Mouse (Mus musculus) testis, adult 10 weeks (tissue): ENCODE measurements around the gene Col1a2. TPM values are rescaled to one million over a fixed set of nuclear protein-coding genes. Genes with fewer than 3 reads are reported as not detected.

Source experiments
- polyA plus RNA-seq: library from polyadenylated mRNA; stranded (reverse); fragments of 350-450 nt; fragmentation: Illumina TruSeq; extraction: RNeasy Lipid Tissue Mini Kit (QIAGEN cat#74804); gene quantifications from one replicate; pipeline ENCODE4 v1.2.3, GENCODE M21; 2014; ENCODE audit warnings: low read depth, low replicate concordance

Gene Col1a2
- 13.9 TPM for polyA plus RNA-seq

GRCm38 (mm10) chr6:4504603-4505131 lies at the start of gene Col1a2:
TSS of gene Col1a2 (plus strand) at chr6:4504814.

Other genes with a start within 250 kb of the Col1a2 start
- gene Casd1, start 96.0 kb downstream of the Col1a2 start, polyA plus RNA-seq: 17.6 TPM
- gene Sgce, start 242.4 kb downstream of the Col1a2 start, polyA plus RNA-seq: 12.7 TPM
- 36.5 TPM for gene Peg10, start 242.5 kb downstream of the Col1a2 start, polyA plus RNA-seq